Mouse (Mus musculus): Measurements from ENCODE around the gene Tcf23. TPM values are rescaled to one million over a fixed set of nuclear protein-coding genes. Genes with fewer than 3 reads are reported as not detected.

Gene Tcf23
- polyA plus RNA-seq, 1 experiment from 2014 or later = 2.2 TPM

- ATAC-seq (ENCODE audit: low FRiP score, low TSS enrichment) = no peak
- H3K36me3 ChIP-seq (ENCODE audit: insufficient read depth, low read length) = peaks cover 47% of the 10 kb centered on the region
- H3K9ac ChIP-seq (replicated peaks; ENCODE audit: low read length) = peak overlapping the region; percentile 31; the same call in 1 of the 2 replicates
- H3K27me3 ChIP-seq (ENCODE audit: insufficient read depth, low read length) = no peaks in the 10 kb centered on the region
- peak overlapping the region; percentile 89; the same call in 1 of the 2 replicates for H3K4me2 ChIP-seq (replicated peaks; ENCODE audit: low read depth, low read length)
- no peak overlapping the region for H3K27ac ChIP-seq (ENCODE audit: low read length)
- WGBS = 90% methylated on average over 6 of the region's 6 CpGs
- no peaks in the 10 kb centered on the region for H3K9me3 ChIP-seq (ENCODE audit: low read length)
- peaks cover 28% of the 10 kb centered on the region for H3K4me1 ChIP-seq (ENCODE audit: insufficient read depth, low read length)
- H3K4me3 ChIP-seq (ENCODE audit: low read length) = no peak overlapping the region
Observed at GRCm38 (mm10) chr5:30957891-30958290, 10.6 kb upstream of the Tcf23 start.

GRCm38 (mm10) chr5:30959198-30959854, 9.1 kb upstream of the Tcf23 start:
- Histone ChIP-seq H3K27me3 (ENCODE audit: insufficient read depth, low read length) (no peaks in the 10 kb centered on the region), H3K4me1 (ENCODE audit: insufficient read depth, low read length) (peaks cover 28% of the 10 kb centered on the region), H3K36me3 (ENCODE audit: insufficient read depth, low read length) (peaks cover 33% of the 10 kb centered on the region), H3K4me2 (replicated peaks; ENCODE audit: low read depth, low read length) (peak overlapping the region; percentile 89), H3K27ac (ENCODE audit: low read length) (peak overlapping the region; percentile 92), H3K4me3 (ENCODE audit: low read length) (peak overlapping the region; percentile 85), H3K9me3 (ENCODE audit: low read length) (no peaks in the 10 kb centered on the region), H3K9ac (replicated peaks; ENCODE audit: low read length) (peak overlapping the region; percentile 93)
- no peak for ATAC-seq (ENCODE audit: low FRiP score, low TSS enrichment)
- WGBS = 17% methylated on average over 19 of the region's 19 CpGs

GRCm38 (mm10) chr5:30959966-30960501, 8.4 kb upstream of the Tcf23 start, which contains the start of gene Preb:
Preb (minus strand) TSS chr5:30960361.
- H3K27me3 ChIP-seq (ENCODE audit: insufficient read depth, low read length) = no peaks in the 10 kb centered on the region
- H3K9ac ChIP-seq (replicated peaks; ENCODE audit: low read length) = peak within 1 kb of the TSS; percentile 93
- H3K36me3 ChIP-seq (ENCODE audit: insufficient read depth, low read length) = peaks cover 26% of the 10 kb centered on the region
- ATAC-seq (ENCODE audit: low FRiP score, low TSS enrichment) = peak; percentile 92
- H3K4me2 ChIP-seq (replicated peaks; ENCODE audit: low read depth, low read length) = peak within 1 kb of the TSS; percentile 89
- peaks cover 28% of the 10 kb centered on the region for H3K4me1 ChIP-seq (ENCODE audit: insufficient read depth, low read length)
- H3K4me3 ChIP-seq (ENCODE audit: low read length) = peak within 1 kb of the TSS; percentile 85
- no peaks in the 10 kb centered on the region for H3K9me3 ChIP-seq (ENCODE audit: low read length)
- WGBS = 0% methylated on average over 56 of the region's 56 CpGs
- peak within 1 kb of the TSS; percentile 92 for H3K27ac ChIP-seq (ENCODE audit: low read length)

DNA sequence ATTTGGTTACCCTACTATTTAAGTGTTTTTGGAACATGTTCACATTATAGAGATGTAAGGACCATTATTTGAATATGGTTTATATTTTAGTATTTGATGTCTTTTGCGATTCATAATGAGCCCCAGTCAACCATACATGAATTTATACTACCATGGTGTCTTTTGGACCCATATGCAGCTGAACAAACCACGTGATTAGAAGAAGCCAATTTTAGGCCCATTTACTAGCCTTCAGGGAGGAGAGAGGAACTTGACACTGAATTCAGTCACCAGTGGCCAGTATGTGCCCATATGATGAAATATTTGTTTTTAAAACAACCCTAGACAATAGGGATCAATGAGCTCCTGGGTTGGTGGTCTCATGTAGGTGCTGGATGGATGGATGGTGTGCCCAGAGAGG, 7.6 kb upstream of the Tcf23 start:
- Histone ChIP-seq H3K27me3 (ENCODE audit: insufficient read depth, low read length) (no peaks in the 10 kb centered on the region), H3K9ac (replicated peaks; ENCODE audit: low read length) (no peak overlapping the region; the same call in 1 of the 2 replicates), H3K36me3 (ENCODE audit: insufficient read depth, low read length) (peaks cover 18% of the 10 kb centered on the region), H3K4me2 (replicated peaks; ENCODE audit: low read depth, low read length) (peak overlapping the region; percentile 89), H3K27ac (ENCODE audit: low read length) (0 out of 2 replicates have a peak overlapping the region, but pooled peaks have one; percentile 24), H3K9me3 (ENCODE audit: low read length) (no peaks in the 10 kb centered on the region), H3K4me1 (ENCODE audit: insufficient read depth, low read length) (peaks cover 28% of the 10 kb centered on the region), H3K4me3 (ENCODE audit: low read length) (peak overlapping the region; percentile 85)
- no peak for ATAC-seq (ENCODE audit: low FRiP score, low TSS enrichment)
- 83% methylated on average over 2 of the region's 2 CpGs for WGBS

GRCm38 (mm10) chr5:30961545-30962505, 6.6 kb upstream of the Tcf23 start:
- H3K9me3 ChIP-seq (ENCODE audit: low read length) = no peaks in the 10 kb centered on the region
- peaks cover 28% of the 10 kb centered on the region for H3K4me1 ChIP-seq (ENCODE audit: insufficient read depth, low read length)
- H3K4me3 ChIP-seq (ENCODE audit: low read length) = no peak overlapping the region
- no peak overlapping the region for H3K4me2 ChIP-seq (replicated peaks; ENCODE audit: low read depth, low read length)
- H3K9ac ChIP-seq (replicated peaks; ENCODE audit: low read length) = no peak overlapping the region
- 56% methylated on average over 10 of the region's 10 CpGs for WGBS
- H3K27ac ChIP-seq (ENCODE audit: low read length) = 0 out of 2 replicates have a peak overlapping the region, but pooled peaks have one; percentile 24
- H3K27me3 ChIP-seq (ENCODE audit: insufficient read depth, low read length) = no peaks in the 10 kb centered on the region
- H3K36me3 ChIP-seq (ENCODE audit: insufficient read depth, low read length) = peaks cover 15% of the 10 kb centered on the region
- no peak for ATAC-seq (ENCODE audit: low FRiP score, low TSS enrichment)

DNA sequence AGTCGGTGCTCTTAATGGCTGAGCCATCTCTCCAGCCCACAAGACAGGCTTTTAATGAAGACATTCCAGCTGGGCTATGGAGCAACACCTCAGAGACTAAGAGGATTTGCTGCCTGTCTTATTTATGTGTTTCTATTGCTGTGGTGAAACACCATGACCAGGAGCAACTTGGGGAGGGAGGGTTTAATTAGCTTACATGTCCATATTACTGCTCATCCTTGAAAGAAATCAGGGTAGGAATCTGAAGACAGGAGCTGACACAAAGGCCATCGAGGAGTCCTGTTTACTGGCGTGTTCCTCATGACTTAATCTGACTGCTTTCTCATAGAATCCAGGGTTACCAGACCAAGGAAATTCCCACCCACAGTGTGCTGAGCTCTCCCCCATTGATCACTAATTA, 4.5 kb upstream of the Tcf23 start:
- 38% methylated on average over 3 of the region's 3 CpGs for WGBS
- no peak overlapping the region for H3K4me3 ChIP-seq (ENCODE audit: low read length)
- no peaks in the 10 kb centered on the region for H3K36me3 ChIP-seq (ENCODE audit: insufficient read depth, low read length)
- peaks cover 20% of the 10 kb centered on the region for H3K4me1 ChIP-seq (ENCODE audit: insufficient read depth, low read length)
- no peak overlapping the region for H3K27ac ChIP-seq (ENCODE audit: low read length)
- no peaks in the 10 kb centered on the region for H3K27me3 ChIP-seq (ENCODE audit: insufficient read depth, low read length)
- ATAC-seq (ENCODE audit: low FRiP score, low TSS enrichment) = no peak
- H3K9me3 ChIP-seq (ENCODE audit: low read length) = no peaks in the 10 kb centered on the region
- H3K4me2 ChIP-seq (replicated peaks; ENCODE audit: low read depth, low read length) = no peak overlapping the region
- no peak overlapping the region for H3K9ac ChIP-seq (replicated peaks; ENCODE audit: low read length)

- Histone ChIP-seq H3K4me1 (ENCODE audit: insufficient read depth, low read length) (peaks cover 10% of the 10 kb centered on the region; the same call in 1 of the 2 replicates), H3K4me2 (replicated peaks; ENCODE audit: low read depth, low read length) (no peak overlapping the region), H3K27me3 (ENCODE audit: insufficient read depth, low read length) (no peaks in the 10 kb centered on the region), H3K9ac (replicated peaks; ENCODE audit: low read length) (no peak overlapping the region), H3K27ac (ENCODE audit: low read length) (no peak overlapping the region), H3K36me3 (ENCODE audit: insufficient read depth, low read length) (no peaks in the 10 kb centered on the region), H3K4me3 (ENCODE audit: low read length) (no peak overlapping the region), H3K9me3 (ENCODE audit: low read length) (no peaks in the 10 kb centered on the region)
- ATAC-seq (ENCODE audit: low FRiP score, low TSS enrichment) = no peak
- WGBS = 85% methylated on average over 4 of the region's 4 CpGs
Observed at GRCm38 (mm10) chr5:30966189-30966588, 2.3 kb upstream of the Tcf23 start.

DNA sequence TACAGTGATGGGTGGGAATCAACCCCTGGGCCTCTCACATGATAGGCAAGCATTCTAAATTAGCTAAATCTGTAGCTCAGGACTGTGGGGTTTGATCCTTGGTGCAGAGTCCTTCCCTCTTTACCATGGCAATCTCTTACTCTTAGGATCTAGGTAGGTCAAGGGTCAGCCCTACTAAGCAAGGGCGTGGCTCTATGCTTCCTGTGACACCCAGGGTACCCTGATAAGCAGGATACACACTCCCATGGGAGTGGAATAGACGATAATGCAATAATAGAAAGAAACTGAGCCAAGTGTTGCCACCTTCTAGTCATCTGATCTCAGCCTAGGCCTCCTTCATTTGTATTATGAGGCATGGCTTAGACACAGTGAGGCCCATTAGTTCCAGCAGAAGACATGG, 978 bp downstream of the Tcf23 start:
- H3K4me3 ChIP-seq (ENCODE audit: low read length) = no peak overlapping the region
- H3K4me2 ChIP-seq (replicated peaks; ENCODE audit: low read depth, low read length) = no peak overlapping the region
- peaks cover 12% of the 10 kb centered on the region for H3K4me1 ChIP-seq (ENCODE audit: insufficient read depth, low read length)
- no peaks in the 10 kb centered on the region for H3K36me3 ChIP-seq (ENCODE audit: insufficient read depth, low read length)
- no peak overlapping the region for H3K27ac ChIP-seq (ENCODE audit: low read length)
- H3K9ac ChIP-seq (replicated peaks; ENCODE audit: low read length) = no peak overlapping the region
- H3K9me3 ChIP-seq (ENCODE audit: low read length) = no peaks in the 10 kb centered on the region
- WGBS = 77% methylated on average over 2 of the region's 2 CpGs
- no peaks in the 10 kb centered on the region for H3K27me3 ChIP-seq (ENCODE audit: insufficient read depth, low read length)
- ATAC-seq (ENCODE audit: low FRiP score, low TSS enrichment) = no peak

- peak; percentile 91 for ATAC-seq (ENCODE audit: low FRiP score, low TSS enrichment)
- Histone ChIP-seq H3K4me3 (ENCODE audit: low read length) (no peak overlapping the region), H3K27me3 (ENCODE audit: insufficient read depth, low read length) (no peaks in the 10 kb centered on the region), H3K9me3 (ENCODE audit: low read length) (no peaks in the 10 kb centered on the region), H3K4me1 (ENCODE audit: insufficient read depth, low read length) (peaks cover 16% of the 10 kb centered on the region), H3K9ac (replicated peaks; ENCODE audit: low read length) (no peak overlapping the region), H3K27ac (ENCODE audit: low read length) (peak overlapping the region; percentile 72; the same call in 1 of the 2 replicates), H3K36me3 (ENCODE audit: insufficient read depth, low read length) (no peaks in the 10 kb centered on the region), H3K4me2 (replicated peaks; ENCODE audit: low read depth, low read length) (no peak overlapping the region)
- WGBS = 35% methylated on average over 9 of the region's 9 CpGs
Observed at GRCm38 (mm10) chr5:30974870-30975656, 6.6 kb downstream of the Tcf23 start.

All from kidney, embryonic 16.5 days (tissue).